Mouse (Mus musculus): ENCODE data around the gene Mmp24.
"Not testable (repeated sequence)": the region's sequence is repeated elsewhere in the genome, so short reads cannot be mapped to it uniquely, and the experiment has no call there.

The Mmp24 gene

GRCm38 (mm10) chr2:155774927-155775684 lies at the start of gene Mmp24:
TSS of gene Mmp24 (plus strand) at chr2:155775342.
- no peak for DNase-seq (ENCODE audit: low spot score in 2 of 2)

- no peak for DNase-seq (ENCODE audit: low spot score in 2 of 2)
Measured at GRCm38 (mm10) chr2:155726302-155726701, 48.8 kb upstream of the Mmp24 start.

GRCm38 (mm10) chr2:155727764-155728395 lies 47.3 kb upstream of the Mmp24 start:
- DNase-seq (ENCODE audit: low spot score in 2 of 2), result no peak

- DNase-seq (ENCODE audit: low spot score in 2 of 2), result no peak
Measured at GRCm38 (mm10) chr2:155728742-155729141, 46.4 kb upstream of the Mmp24 start.

GRCm38 (mm10) chr2:155729158-155729645 lies 45.9 kb upstream of the Mmp24 start, which contains the start of gene Edem2:
TSS of gene Edem2 (minus strand) at chr2:155729475.
- peak; percentile 92 to 93 for DNase-seq (ENCODE audit: low spot score in 2 of 2)

- DNase-seq (ENCODE audit: low spot score in 2 of 2), result peak; percentile 35 to 43
Measured at GRCm38 (mm10) chr2:155735080-155735479, 40.1 kb upstream of the Mmp24 start.

GRCm38 (mm10) chr2:155735766-155736165 lies 39.4 kb upstream of the Mmp24 start, which contains the start of gene Gm17581:
TSS of gene Gm17581 (minus strand) at chr2:155735866.
- DNase-seq (ENCODE audit: low spot score in 2 of 2), result not testable (repeated sequence)

GRCm38 (mm10) chr2:155736936-155737335 lies 38.2 kb upstream of the Mmp24 start:
- DNase-seq (ENCODE audit: low spot score in 2 of 2), result no peak

- no peak for DNase-seq (ENCODE audit: low spot score in 2 of 2)
Measured at GRCm38 (mm10) chr2:155737803-155738202, 37.3 kb upstream of the Mmp24 start.

- DNase-seq (ENCODE audit: low spot score in 2 of 2), result no peak
Measured at GRCm38 (mm10) chr2:155742211-155742610, 32.9 kb upstream of the Mmp24 start.

GRCm38 (mm10) chr2:155742931-155743337 lies 32.2 kb upstream of the Mmp24 start:
- peak; percentile 5 to 9 for DNase-seq (ENCODE audit: low spot score in 2 of 2)

GRCm38 (mm10) chr2:155743351-155743750 lies 31.8 kb upstream of the Mmp24 start:
- no peak for DNase-seq (ENCODE audit: low spot score in 2 of 2)

GRCm38 (mm10) chr2:155745487-155745886 lies 29.7 kb upstream of the Mmp24 start:
- DNase-seq (ENCODE audit: low spot score in 2 of 2), result no peak

GRCm38 (mm10) chr2:155749394-155749793 lies 25.7 kb upstream of the Mmp24 start:
- no peak for DNase-seq (ENCODE audit: low spot score in 2 of 2)

- peak; percentile 67 to 70 for DNase-seq (ENCODE audit: low spot score in 2 of 2)
Measured at GRCm38 (mm10) chr2:155751014-155751786, 23.9 kb upstream of the Mmp24 start, which contains the start of gene Procr. TSS of gene Procr (plus strand) at chr2:155751117.

- peak in 1 of 2 experiments; percentile 15 for DNase-seq (ENCODE audit: low spot score in 2 of 2)
Measured at GRCm38 (mm10) chr2:155755746-155756145, 19.4 kb upstream of the Mmp24 start.

GRCm38 (mm10) chr2:155756855-155757566 lies 18.1 kb upstream of the Mmp24 start:
- no peak for DNase-seq (ENCODE audit: low spot score in 2 of 2)

GRCm38 (mm10) chr2:155764679-155765418 lies 10.3 kb upstream of the Mmp24 start:
- peak; percentile 16 to 45 for DNase-seq (ENCODE audit: low spot score in 2 of 2)

- no peak for DNase-seq (ENCODE audit: low spot score in 2 of 2)
Measured at GRCm38 (mm10) chr2:155773664-155774063, 1.5 kb upstream of the Mmp24 start.

- no peak for DNase-seq (ENCODE audit: low spot score in 2 of 2)
Measured at GRCm38 (mm10) chr2:155774261-155774926, 748 bp upstream of the Mmp24 start.
